Mouse (Mus musculus) gastrocnemius, postnatal 36 days (tissue): ENCODE measurements around the gene Robo3. TPM values are rescaled to one million over a fixed set of nuclear protein-coding genes. Genes with fewer than 3 reads are reported as not detected.

Experiments
- DNase-seq, 2 experiments: peaks; one replicate each; pipeline ENCODE4 v3.0.0; 2022
- intact Hi-C: fragments of 180-260 bp; cut with DNase I; formaldehyde crosslinking; loops from one replicate; pipeline ENCODE4 v1.15.1; 2025
- long read RNA-seq, 2 experiments: library from polyadenylated mRNA; stranded (forward); transcript quantifications; one replicate each; pipeline ENCODE4 v2.0.0; 2021
- total RNA-seq, 2 experiments: library from RNA; stranded (reverse); gene quantifications; 2 replicates each; pipeline ENCODE4 v1.2.3; 2021

The Robo3 gene
- total RNA-seq = not detected
- long read RNA-seq, experiment 1 = 0 reads
- long read RNA-seq, experiment 2 = 0 reads

- intact Hi-C loops = loop anchor here (10.0 kb wide), 1 partner anchor 112 kb away; no protein-coding TSS in a partner anchor
- no peak for DNase-seq
These were observed at the start of gene Robo3 for GRCm38 (mm10) chr9:37432720-37433421. Gene Robo3 (minus strand): TSS chr9:37433246.

DNA sequence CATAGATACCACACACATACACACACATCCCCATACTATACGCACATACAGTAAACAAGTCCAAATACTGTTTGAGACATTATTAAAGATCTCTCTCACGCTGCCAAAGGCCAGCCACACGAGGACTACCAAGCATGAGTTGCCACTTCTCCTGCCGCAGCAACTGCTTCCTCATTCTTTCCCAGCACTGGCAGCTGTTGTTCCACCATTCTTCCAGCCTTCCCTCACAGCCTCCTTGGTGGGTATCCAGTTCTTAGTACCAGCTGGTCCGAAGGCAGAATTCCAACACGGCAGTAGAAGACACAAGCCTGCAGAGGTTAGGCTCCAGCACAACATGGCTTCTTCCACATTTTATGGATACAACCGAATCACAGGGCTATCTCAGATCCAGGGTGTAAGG, 41.9 kb upstream of the Robo3 start:
- DNase-seq = no peak

GRCm38 (mm10) chr9:37473611-37474125, 40.6 kb upstream of the Robo3 start:
- intact Hi-C loops = no loop called here

More for the DNA sequence above, 41.9 kb upstream of the Robo3 start:
- intact Hi-C loops = no loop called here

GRCm38 (mm10) chr9:37462764-37463163, 29.7 kb upstream of the Robo3 start:
- intact Hi-C loops = loop anchor here (1.0 to 2.0 kb wide), 2 partner anchors 82 to 174 kb away; no protein-coding TSS in a partner anchor
- DNase-seq = no peak

More at GRCm38 (mm10) chr9:37473611-37474125, 40.6 kb upstream of the Robo3 start:
- no peak for DNase-seq

DNA sequence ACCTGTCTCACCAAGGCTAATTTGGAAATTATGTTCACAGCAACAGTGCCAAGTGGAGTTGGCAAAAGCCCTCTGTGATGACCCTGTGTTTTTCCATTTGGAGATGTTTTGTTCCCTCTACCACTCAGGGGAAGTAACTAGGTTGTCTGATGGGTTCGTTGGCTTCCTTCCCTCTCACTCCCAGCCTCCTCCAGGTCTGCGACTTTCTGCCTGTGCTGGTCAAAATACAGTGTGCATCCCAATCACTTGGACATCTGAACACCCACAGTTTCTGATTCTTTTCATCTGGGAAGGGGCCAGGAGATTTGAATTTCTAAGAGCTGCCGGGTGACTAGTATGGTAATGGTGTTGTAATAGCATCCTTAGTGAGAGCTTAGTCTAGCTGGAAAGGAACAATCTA, 28.5 kb upstream of the Robo3 start:
- no peak for DNase-seq
- intact Hi-C loops = loop anchor here (1.0 kb wide), 1 partner anchor 153 kb away; no protein-coding TSS in a partner anchor

- intact Hi-C loops = loop anchor here (1.0 kb wide), 1 partner anchor 153 kb away; no protein-coding TSS in a partner anchor
- DNase-seq = no peak
These were observed 27.9 kb upstream of the Robo3 start for GRCm38 (mm10) chr9:37460961-37461340.

DNA sequence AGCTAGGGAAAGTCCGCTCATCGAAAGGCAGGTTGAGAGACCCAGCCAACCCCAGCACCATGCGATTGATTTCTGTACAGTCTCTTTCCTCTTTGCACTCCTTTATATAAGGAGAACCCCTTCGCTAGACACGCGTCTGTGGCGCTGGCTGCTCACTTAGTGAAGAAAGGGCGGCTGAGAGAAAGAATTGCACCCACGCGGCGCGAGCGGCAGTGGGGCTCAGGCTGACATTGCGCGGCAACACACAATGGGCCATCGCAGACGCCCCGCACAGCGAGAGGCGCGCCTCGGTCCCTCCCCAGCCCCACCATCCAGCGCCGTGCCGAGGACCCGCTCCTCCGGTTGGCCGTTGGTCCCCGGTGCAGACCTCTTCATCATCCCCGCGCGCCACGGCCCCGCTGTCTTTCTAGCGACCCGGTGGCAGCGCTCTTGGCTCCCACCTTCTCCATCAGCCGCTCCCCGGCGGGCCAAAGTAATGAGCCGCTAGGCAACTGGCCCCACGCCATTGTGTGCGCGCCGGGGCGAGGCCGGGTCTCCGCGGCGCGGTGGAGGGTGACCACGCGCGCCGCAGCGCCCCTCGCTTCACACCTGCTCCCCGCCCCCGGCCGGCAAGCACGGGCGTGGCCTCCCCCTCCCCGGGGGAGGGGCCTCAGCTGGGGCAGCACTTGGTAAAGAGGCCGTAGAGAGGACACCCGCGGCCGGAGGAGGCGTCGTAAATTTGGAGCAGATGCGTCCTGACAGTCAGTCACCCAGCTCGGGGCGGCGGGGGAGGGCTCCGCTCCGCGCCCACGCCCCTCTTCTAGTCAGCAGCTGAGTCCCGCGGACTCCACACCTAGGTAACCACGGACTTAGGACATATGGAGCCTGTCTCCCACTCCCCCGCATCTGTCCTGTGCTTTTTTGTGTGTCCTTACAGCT, 27.3 kb upstream of the Robo3 start:
- DNase-seq = no peak
- intact Hi-C loops = no loop called here

- intact Hi-C loops = no loop called here
- DNase-seq = no peak
These were observed 26.6 kb upstream of the Robo3 start for GRCm38 (mm10) chr9:37459665-37460042.

DNA sequence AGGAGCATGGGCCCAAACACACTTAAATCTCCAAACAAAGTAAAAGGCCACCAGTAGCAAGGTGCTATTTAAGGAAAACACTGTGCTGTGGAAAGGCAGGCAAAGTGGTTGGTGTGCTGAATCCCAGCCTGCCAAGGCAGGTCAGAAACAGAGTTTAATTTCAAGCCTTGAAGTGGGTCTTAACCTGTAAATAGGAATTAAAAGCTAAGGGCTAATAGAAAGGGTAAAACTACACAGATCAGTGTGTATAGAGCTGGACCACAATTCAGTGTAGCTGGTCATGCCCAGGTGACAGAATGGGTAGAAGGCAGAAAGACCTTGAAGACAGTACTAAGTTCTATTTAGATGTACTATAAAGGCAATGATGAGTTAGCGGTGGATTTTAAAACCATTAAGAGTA, 24.1 kb upstream of the Robo3 start:
- intact Hi-C loops = no loop called here
- no peak for DNase-seq

GRCm38 (mm10) chr9:37456481-37456910, 23.4 kb upstream of the Robo3 start:
- intact Hi-C loops = no loop called here
- no peak for DNase-seq

DNA sequence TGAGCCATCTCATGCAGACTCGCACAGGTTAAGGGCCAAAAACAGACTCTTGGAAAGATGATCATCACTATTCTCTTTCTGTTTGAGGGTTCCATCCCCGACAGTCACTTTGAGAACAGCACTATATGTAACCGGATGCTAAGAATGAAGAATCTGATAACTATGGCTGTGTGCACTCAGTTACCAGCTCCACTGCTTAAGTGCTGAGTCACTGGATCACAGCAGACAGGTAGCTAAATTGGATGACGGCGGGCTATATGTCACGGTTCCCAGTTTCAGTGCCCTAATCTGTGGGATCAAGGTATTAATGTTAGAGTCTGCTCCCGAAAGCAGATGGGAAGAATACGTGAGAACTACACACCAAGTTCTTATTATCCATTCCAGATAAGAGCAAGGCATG, 22.8 kb upstream of the Robo3 start:
- intact Hi-C loops = no loop called here
- DNase-seq = no peak

- DNase-seq = no peak
- intact Hi-C loops = no loop called here
These were observed 21.9 kb upstream of the Robo3 start for GRCm38 (mm10) chr9:37454991-37455390.

- intact Hi-C loops = no loop called here
- no peak for DNase-seq
These were observed 21.0 kb upstream of the Robo3 start for GRCm38 (mm10) chr9:37454011-37454492.

DNA sequence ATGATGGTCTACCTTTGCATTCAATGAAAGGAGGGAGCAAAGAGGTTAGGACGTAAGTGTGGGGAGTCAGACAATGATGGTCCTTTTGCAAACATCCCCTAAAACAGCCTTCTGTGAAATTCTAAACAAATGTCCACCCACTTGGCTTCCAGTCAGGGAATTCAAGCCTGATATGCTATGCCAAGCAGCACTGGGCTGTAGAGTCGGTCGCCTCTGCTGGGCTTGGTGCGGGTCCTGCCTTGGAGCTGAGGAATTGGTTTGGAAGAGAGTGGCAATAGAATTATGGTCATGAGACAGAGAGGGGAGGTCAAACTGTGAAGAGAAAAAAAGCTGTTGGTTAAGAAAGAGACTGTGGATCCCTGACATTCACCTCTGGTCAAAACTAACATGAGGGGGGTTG, 20.3 kb upstream of the Robo3 start:
- intact Hi-C loops = no loop called here
- no peak for DNase-seq

- intact Hi-C loops = no loop called here
These were observed 19.4 kb upstream of the Robo3 start for GRCm38 (mm10) chr9:37452401-37452800.

DNA sequence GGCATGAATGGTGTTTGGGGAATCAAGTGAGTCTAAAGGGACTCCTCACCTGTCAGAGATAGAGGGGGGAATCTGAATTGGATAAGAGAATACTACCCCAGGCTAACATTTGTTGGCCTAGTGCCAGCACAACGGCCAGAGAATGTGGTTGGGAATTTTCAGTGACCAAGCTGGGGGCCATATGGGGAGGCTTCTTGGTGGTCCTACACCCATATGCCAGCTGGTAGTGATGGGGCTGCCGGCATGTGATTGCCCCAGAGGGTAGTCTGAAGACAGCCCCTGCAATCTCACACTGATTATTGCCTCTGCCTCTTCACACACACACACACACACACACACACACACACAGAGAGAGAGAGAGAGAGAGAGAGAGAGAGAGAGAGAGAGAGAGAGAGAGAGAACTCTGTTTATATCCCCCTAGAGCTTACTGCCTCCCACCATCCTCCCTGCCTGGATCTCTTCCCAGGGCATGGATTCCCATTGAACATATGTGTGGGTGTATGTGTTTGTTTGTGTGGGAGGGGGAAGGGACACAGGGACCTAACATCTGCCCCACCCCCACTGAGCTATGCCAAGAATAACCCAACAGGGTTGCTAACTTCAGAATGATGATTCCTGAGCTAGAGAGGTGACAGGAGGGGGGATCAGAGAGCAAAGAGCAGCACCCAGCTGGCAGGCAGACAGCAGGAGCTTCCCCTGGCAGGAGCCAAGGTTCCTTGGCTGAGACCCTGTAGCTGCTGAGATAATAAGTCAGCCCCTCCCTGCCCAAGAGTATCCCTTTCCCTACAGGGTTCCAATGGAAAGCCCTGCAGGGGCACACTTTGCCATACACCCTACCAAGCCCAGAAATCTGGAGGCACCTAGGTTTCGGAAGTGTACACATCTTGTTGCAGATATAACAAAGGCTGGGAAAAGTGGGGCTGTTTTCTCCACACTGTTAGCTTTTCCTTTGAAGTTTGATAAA, 5.0 kb upstream of the Robo3 start:
- intact Hi-C loops = loop anchor here (10.0 kb wide), 1 partner anchor 107 kb away; no protein-coding TSS in a partner anchor

More at GRCm38 (mm10) chr9:37452401-37452800, 19.4 kb upstream of the Robo3 start:
- DNase-seq = no peak

GRCm38 (mm10) chr9:37435616-37436015, 2.6 kb upstream of the Robo3 start:
- intact Hi-C loops = loop anchor here (10.0 kb wide), 1 partner anchor 109 kb away; no protein-coding TSS in a partner anchor
- DNase-seq = no peak

More for the DNA sequence above, 5.0 kb upstream of the Robo3 start:
- DNase-seq = no peak

- intact Hi-C loops = loop anchor here (10.0 kb wide), 1 partner anchor 110 kb away; no protein-coding TSS in a partner anchor
- DNase-seq = no peak
These were observed 1.9 kb upstream of the Robo3 start for GRCm38 (mm10) chr9:37434932-37435331.

- intact Hi-C loops = loop anchor here (10.0 kb wide), 1 partner anchor 111 kb away; no protein-coding TSS in a partner anchor
- no peak for DNase-seq
These were observed 946 bp upstream of the Robo3 start for GRCm38 (mm10) chr9:37433823-37434560.
